Mouse (Mus musculus) small intestine, adult 2 months (tissue): Measurements from ENCODE around the gene Gm43738. TPM values are rescaled to one million over a fixed set of nuclear protein-coding genes. Genes with fewer than 3 reads are reported as not detected.

ENCODE experiments used
- H3K27ac ChIP-seq: fragments of 200-500 bp; 2 replicates; pipeline ENCODE4 v1.5.1; 2012; ENCODE audit warnings: low read depth, low read length, control low read depth, inconsistent platforms; ENCODE audit not compliant: insufficient read depth
- H3K27me3 ChIP-seq: fragments of 200-500 bp; 2 replicates; pipeline ENCODE4 v1.6.1; 2012; ENCODE audit warnings: mild to moderate bottlenecking, moderate library complexity, low read length, inconsistent platforms; ENCODE audit not compliant: control insufficient read depth, insufficient read depth
- H3K36me3 ChIP-seq: fragments of 200-500 bp; 2 replicates; pipeline ENCODE4 v1.6.1; 2012; ENCODE audit warnings: mild to moderate bottlenecking, low read length, control low read depth, inconsistent platforms; ENCODE audit not compliant: control insufficient read depth, insufficient read depth
- H3K4me1 ChIP-seq: fragments of 200-500 bp; 2 replicates; pipeline ENCODE4 v1.6.1; 2012; ENCODE audit warnings: low read length, inconsistent platforms, mixed read lengths; ENCODE audit not compliant: control insufficient read depth, insufficient read depth, insufficient read length
- H3K4me3 ChIP-seq: fragments of 200-500 bp; 2 replicates; pipeline ENCODE4 v1.5.1; 2012; ENCODE audit warnings: low read depth, mild to moderate bottlenecking, control low read depth, inconsistent platforms, low read length, moderate library complexity
- CTCF ChIP-seq: fragments of 200-500 bp; IDR thresholded peaks from 2 replicates; pipeline ENCODE4 v1.5.1; 2012; ENCODE audit warnings: low read depth, mild to moderate bottlenecking, control low read depth, inconsistent platforms, low read length, moderate library complexity, mixed read lengths; ENCODE audit not compliant: insufficient replicate concordance, insufficient read length; ENCODE audit errors: extremely low read depth
- POLR2A ChIP-seq: fragments of 200-500 bp; IDR thresholded peaks from 2 replicates; pipeline ENCODE4 v1.6.1; 2012; ENCODE audit warnings: low read depth, mild to moderate bottlenecking, control low read depth, inconsistent platforms, low read length, moderate library complexity
- WGBS: fragments of 180-500 bp; shearing (Covaris S2); methylation state at CpG from one replicate; pipeline ENCODE4 v1.1.7; 2018; 5-methylcytosine and 5-hydroxymethylcytosine counted together
- polyA plus RNA-seq: library from polyadenylated mRNA; depleted of rRNA; stranded (reverse); fragments of >200 nt; gene quantifications from 2 replicates; pipeline ENCODE4 v1.2.3, GENCODE M21; 2012

Gm43738 gene
- polyA plus RNA-seq, 1 experiment = not detected

DNA sequence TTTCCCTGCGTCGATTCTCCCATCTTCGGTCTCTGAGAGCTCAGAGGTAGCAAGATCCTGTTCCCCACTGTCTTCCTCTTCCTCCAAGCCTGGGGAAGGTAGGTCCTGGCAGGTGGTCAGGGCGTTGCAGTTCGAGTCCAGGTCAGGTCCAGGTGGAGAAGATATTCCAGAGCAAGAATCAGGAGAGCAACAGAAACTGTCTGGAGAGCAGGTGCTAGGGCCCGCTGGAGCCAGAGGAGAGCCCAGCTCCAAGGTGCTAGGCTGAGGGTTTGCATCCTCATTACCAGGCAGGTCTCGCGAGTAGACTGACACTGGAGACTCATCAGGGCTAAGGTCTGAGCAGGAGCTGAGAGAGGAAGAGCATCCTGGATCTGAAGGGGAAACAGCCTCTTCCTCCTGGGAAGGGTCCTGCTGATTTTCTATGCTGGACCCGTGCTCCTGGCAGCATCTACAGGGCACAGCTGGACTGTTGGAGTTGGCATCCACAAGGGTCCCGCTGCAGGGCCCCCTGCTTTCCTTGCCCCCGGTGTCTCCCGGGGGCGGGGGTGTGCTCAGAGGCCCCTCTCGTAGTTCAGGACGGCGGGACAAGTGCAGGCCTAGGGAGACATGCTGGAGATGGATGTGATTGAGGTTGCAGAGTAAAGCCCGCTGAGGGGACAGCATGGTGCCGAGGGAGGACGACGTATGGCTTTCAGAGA, 8.9 kb downstream of the Gm43738 start:
- peaks cover 20% of the 10 kb centered on the region for H3K4me1 ChIP-seq
- no peak for TF ChIP-seq CTCF
- TF ChIP-seq POLR2A = no peak
- 0 out of 2 replicates have a peak overlapping the region, but pooled peaks have one; percentile 2 for H3K4me3 ChIP-seq
- H3K27ac ChIP-seq = no peak overlapping the region
- peaks cover 12% of the 10 kb centered on the region for H3K36me3 ChIP-seq
- 45% methylated on average over 20 of the region's 20 CpGs for WGBS
- H3K27me3 ChIP-seq = peaks cover 12% of the 10 kb centered on the region

DNA sequence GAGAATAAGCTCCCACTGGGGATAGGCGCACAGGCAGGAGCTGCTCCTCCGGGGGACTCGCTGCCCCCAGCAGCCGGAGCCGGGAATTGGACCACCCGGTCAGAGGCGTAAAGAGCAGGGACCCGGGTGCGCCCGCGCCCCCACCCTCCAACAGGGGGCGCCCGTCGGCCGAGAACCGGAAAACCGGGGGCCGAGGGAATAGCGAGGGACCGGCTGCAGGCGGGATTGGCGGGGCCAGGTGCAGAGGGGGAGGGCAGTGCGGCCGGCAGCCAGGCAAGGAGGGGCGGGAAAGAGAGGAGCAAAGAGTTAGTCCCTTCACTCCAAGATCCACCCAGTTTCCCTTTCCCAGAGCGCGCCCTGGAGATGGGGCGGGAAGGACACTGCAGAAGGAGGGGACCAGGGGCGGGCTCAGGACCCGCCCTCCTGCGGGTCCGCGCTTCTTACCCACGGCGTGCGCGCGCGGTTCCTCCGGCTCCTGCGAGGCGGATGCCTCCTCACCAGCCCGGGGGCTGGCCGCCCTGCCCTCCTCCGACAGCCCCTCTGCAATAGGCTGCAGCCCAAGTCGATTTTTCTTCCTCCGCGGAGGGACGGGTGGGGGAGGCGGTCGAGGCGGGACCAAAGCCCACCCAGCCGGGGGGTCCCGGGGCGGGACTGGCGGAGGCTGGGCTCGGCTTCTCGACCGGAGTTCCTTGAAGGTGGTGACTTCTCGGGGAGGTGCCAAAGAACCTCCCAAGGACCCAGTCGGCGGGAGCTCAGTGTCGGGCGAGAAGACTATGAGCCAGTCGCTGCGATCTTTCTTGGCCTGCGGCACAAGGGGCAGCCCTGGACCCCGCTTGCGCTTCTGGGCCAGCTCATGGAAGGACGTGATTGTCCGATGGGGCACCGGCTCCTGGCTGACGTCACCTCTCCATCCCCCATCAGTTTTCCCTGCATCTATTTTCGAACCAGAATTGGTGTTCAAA, 9.9 kb downstream of the Gm43738 start:
- WGBS = under 1% methylated on average over 74 of the region's 74 CpGs
- H3K4me3 ChIP-seq = peak overlapping the region; percentile 80
- H3K36me3 ChIP-seq = peaks cover 14% of the 10 kb centered on the region; the same call in 1 of the 2 replicates
- H3K27ac ChIP-seq = no peak overlapping the region; the same call in 1 of the 2 replicates
- H3K4me1 ChIP-seq = peaks cover 20% of the 10 kb centered on the region
- no peak for TF ChIP-seq POLR2A
- peak; percentile 75 for TF ChIP-seq CTCF
- H3K27me3 ChIP-seq = peaks cover 12% of the 10 kb centered on the region

DNA sequence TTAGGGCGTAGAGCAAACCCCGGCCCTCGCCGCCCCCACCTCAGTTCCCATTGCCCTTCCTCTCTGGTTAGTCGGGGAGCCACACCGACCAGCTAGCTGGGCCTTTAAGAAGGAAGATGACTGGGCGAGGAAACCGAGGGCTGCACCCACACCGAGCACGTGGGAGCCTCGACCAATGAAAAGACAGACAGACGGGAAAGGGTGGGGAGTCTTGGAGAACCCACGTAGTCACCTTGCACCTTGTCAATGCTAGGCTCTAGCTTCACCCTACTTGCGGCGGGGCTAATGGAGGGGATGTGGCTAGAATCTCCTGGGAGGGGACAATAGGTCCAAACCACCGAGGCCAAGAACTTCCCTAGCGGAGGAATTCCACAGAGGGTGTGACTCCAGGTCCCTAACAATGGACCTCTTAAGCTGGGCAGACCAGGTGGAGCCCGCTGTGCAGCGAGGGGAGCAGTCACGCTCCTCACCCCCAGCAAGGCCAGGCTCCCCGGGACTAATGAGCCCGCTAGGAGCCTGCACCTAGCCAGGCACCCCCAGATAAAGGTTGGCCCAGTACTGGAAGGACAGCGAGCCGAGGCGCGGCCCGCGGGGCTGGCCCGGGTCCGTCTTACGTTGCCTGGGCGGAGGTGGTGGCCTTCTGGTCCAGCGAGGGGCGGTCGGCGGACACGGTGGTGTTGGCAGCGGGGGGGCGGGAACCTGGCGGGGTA, 10.9 kb downstream of the Gm43738 start:
- peaks cover 20% of the 10 kb centered on the region for H3K4me1 ChIP-seq
- under 1% methylated on average over 40 of the region's 40 CpGs for WGBS
- TF ChIP-seq POLR2A (peak; percentile 87; the same call in 1 of the 2 replicates), CTCF (no peak)

GRCm38 (mm10) chr3:89088974-89089373, 11.9 kb downstream of the Gm43738 start:
- WGBS = 45% methylated on average over 14 of the region's 14 CpGs
- H3K27me3 ChIP-seq = peaks cover 12% of the 10 kb centered on the region
- peaks cover 13% of the 10 kb centered on the region; the same call in 1 of the 2 replicates for H3K36me3 ChIP-seq
- TF ChIP-seq POLR2A (no peak), CTCF (no peak)
- H3K4me1 ChIP-seq = peaks cover 20% of the 10 kb centered on the region
- peak overlapping the region; percentile 80 for H3K4me3 ChIP-seq
- H3K27ac ChIP-seq = no peak overlapping the region

More for the DNA sequence above, 10.9 kb downstream of the Gm43738 start:
- Histone ChIP-seq H3K27ac (peak overlapping the region; percentile 60), H3K36me3 (peaks cover 12% of the 10 kb centered on the region; the same call in 1 of the 2 replicates), H3K27me3 (peaks cover 12% of the 10 kb centered on the region), H3K4me3 (peak overlapping the region; percentile 80)

- Histone ChIP-seq H3K36me3 (peaks cover 13% of the 10 kb centered on the region; the same call in 1 of the 2 replicates), H3K4me3 (peak overlapping the region; percentile 4; the same call in 1 of the 2 replicates), H3K4me1 (peaks cover 18% of the 10 kb centered on the region), H3K27ac (no peak overlapping the region), H3K27me3 (peaks cover 12% of the 10 kb centered on the region)
- TF ChIP-seq CTCF (peak; percentile 69; the same call in 1 of the 2 replicates), POLR2A (no peak)
- 29% methylated on average over 21 of the region's 21 CpGs for WGBS
These were observed 13.4 kb downstream of the Gm43738 start for GRCm38 (mm10) chr3:89087338-89088110.

DNA sequence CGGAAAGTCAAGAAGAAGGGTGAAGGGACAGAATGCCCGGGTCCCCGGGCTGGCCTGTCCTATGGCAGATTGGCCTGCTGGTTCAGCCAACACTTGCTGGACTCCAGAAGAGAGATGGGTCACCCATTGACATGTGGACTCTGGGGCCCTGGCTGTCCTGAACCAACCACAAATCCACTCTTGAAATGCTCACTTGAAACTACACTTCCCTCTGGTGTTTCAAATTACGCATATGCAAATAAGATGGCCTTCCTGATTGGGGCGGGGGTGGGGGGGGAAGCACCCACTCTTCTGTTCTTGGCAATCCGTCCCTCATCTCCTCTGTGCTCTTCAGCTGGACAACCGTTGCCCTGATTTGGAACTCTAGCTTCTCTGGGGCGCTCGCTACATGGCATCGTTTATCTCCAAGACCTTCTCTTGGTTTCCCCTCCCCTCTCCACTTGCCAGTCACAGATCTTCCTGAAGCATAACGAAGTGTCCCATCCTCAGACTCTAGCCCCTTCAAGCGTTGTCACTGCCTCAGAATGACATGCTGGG, 16.2 kb downstream of the Gm43738 start:
- peaks cover 21% of the 10 kb centered on the region; the same call in 1 of the 2 replicates for H3K36me3 ChIP-seq
- H3K27ac ChIP-seq = no peak overlapping the region
- H3K4me3 ChIP-seq = no peak overlapping the region
- H3K4me1 ChIP-seq = peaks cover 18% of the 10 kb centered on the region
- no peaks in the 10 kb centered on the region for H3K27me3 ChIP-seq
- TF ChIP-seq POLR2A (no peak), CTCF (no peak)
- 84% methylated on average over 12 of the region's 12 CpGs for WGBS
